Mouse (Mus musculus) cerebellum, adult (tissue): ENCODE data around the gene Slc27a4.
"Not testable (repeated sequence)": the region's sequence is repeated elsewhere in the genome, so short reads cannot be mapped to it uniquely, and the experiment has no call there.

Experiments used
- ATAC-seq: cut with Nextera tagmentation; 2 replicates; pipeline ENCODE4 v1.9.2; 2017; ENCODE audit warnings: mild to moderate bottlenecking, moderate library complexity, mixed read lengths; ENCODE audit not compliant: insufficient number of reproducible peaks, low FRiP score, low TSS enrichment

Gene Slc27a4

DNA sequence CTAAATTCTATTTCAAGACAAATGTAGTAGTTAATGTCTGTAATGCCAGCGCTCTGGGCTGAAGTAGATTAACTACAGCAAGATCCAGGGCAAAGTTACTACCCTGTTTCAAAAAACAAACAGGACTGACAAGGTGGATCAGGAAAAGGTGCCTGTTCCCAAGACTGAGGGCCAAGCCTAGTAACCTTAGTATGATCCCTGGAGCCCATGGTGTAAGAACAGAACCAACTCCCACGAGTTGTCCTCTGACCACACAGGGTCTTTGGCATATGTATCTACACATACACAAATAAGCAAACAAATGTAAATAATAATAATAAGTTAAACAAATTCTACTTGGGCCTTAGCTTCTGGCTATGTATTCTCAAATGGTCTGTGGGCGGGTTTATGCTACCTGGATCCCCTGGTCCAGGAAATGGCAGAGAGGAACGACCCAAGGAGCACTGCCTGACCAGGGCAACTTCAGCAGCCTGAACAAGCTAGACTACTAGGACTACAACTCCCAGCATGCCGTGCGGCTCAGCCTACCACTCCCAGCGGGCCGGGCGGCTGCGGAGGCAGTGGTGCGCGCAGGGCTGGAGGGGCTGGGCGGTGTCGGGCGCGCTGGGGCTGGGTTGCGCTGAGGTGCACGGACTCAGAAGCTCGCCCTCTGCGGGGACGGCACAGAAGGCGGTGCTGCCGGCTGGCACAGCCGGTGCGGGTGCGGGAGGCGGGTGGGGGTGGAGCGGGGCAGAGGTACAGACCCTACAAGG, at the start of gene Slc27a4:
TSS of gene Slc27a4 (plus strand) at position 560 of the 752 bp plus-strand sequence.
- ATAC-seq: peak; percentile 97

DNA sequence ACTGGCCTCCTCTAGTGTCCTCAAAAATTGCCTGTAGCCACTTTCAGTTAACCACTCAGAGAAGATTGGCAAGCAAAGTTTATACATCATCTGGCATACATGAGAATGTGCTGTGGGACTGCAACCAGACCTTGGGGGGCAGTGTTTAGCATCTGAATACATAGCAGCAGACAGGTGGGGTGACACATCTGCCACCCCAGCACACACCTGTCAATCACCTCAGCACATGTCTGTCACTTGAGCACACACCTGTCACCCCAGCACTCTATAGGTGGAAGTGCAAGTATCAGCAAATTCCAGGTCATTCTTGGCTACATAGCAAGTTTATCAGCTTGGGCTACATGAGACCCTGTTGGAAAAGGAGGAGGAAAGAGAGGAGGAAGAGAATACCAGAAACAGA, 46.7 kb upstream of the Slc27a4 start:
- ATAC-seq: no peak

DNA sequence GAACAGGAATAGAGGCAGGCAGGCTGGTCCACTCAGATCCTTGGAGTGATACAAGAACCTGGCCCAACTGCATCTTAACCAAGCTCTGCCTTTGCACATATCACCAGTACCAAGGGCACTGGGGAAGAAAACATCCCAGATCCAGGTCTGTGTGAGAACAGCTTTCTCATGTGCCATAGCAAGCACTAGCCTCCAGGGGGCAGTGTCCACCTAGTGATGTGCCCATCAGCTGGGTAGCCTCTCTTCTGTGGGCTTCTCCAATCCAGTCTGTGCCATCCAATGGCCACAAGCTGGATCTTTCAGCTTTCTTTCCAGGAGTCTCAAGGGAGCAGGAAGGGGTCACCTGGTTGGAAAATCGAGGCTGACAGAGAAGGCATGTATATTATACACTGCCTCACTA, 37.6 kb upstream of the Slc27a4 start:
- peak; percentile 58; the same call in 1 of the 2 replicates for ATAC-seq

DNA sequence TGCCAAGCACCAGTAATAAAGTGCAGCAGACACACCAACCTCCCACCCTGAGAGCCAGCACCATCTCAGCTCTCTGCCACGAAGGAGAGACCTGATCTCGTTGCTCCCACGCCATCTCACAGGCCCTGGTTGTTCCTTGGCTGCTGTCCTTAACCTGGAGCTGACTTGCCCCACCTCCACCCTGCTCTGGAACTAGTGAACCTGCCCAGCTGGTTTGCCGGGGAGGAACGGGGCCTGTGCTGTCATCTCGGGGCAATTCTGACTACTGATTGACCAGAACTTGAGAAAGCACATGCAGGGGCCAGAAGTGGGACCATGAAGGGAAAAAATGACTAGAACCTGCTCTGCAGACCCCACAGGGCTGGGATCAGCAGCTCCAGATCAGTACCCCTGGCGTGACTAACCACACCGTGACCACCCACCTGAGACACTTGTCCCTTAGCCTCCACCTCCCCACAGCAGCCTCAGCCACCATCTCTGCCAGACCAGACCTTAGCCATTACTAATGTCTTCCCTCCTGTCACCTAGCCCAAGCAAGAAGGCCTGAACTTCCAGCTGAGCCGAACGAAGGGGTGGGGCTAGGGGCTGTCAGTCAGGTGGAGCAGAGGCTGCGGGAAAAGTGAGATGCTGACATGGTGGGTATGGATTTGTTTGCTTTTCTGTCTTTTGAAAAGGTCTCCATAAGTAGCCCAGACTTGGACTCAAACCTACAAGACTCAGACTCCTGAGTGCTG, 34.3 kb upstream of the Slc27a4 start:
- ATAC-seq: no peak

DNA sequence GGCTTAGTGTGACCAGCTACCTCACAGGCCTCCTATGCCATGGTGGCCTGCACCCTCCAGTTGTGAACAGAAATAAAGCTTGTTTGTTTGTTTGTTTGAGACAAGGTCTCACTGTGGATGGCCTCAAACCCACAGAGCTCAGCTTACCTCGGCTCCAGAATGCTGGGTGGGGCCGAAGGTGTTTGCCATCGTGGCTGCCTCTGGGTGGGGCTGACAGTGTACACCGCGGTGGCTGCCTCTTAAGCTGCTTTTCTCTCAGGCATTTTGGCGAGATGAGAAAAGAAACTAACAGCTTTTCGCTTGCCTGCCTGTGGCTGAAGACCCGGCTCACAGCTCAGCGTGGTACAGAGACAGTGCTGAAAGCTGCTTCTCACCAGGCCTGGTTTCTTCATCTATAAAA, 33.5 kb upstream of the Slc27a4 start:
- no peak for ATAC-seq

DNA sequence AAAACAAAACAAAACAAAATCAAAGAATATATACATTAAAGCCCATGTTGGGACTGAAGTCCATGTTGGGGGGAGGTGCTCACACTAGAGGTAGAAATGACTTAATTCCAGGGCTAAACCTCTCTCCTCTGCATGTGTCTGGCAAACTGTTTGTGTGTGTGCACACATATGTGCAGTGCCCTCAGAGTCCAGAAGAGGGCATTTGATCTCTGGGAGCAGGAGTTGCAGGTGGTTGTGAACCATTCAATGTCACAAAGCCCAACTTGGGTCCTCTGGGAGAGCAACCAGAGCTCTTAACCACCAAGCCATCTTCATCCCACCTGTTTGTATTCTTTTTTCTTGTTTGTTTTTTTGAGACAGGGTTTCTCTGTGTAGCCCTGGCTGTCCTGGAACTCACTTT, 32.3 kb upstream of the Slc27a4 start:
- ATAC-seq: no peak

DNA sequence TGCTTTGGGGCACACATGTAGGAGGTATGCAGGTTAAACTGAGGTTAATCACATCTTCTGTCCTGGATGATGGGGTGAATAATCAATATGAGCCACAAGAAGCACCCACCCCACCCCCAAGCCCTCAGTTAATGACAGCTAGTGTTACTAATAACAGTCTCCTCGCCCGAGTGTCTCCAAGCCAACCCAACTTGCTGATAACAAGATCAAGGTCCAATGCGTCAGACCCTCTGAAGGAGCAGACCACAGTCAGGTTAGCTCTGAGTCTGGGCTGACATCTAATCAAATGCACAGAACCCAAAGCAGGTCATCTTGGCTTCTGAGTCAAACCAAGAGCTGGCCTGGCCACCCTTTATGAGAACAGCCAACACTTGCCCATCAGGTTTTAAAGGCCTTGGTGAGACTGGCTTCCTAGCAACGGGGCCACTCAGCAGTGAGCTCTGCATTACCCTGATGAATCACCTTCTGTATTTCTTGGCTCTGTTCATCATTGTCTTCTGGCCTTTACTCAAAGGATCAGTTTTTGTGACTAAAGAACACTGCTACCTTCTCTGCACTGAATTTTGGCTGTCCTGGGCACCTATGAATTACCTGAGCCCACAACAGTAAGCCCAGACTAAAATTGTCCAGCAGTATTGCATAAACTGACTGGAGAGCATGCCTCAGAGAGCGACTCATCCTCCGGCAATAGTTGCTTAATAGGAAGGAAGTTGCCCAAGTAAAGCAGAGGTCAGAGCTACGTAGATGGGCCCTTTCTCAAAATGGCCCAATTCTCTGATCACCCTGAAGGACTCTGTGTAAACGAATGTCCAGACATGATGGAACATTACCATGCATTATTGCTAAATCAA, 30.6 kb upstream of the Slc27a4 start:
- ATAC-seq: no peak

DNA sequence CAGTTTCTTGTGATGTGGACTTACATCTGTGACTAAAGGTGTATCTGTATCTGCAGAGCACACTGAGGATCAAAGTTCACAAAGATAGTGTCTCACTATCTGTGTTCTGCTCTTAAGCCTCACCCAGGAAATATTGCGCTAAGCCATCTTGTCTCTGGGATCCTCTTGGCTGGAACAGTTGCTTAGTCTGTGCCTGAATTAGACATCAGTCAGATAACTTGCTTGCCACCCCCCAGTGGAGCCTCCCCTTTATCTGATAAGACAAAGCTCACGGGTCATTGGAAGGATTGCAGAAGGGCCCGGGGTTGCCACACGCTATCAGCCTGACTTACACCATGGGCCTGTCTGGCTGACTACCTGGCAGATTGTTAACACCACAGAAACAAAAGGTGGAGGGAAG, 29.1 kb upstream of the Slc27a4 start:
- no peak for ATAC-seq

DNA sequence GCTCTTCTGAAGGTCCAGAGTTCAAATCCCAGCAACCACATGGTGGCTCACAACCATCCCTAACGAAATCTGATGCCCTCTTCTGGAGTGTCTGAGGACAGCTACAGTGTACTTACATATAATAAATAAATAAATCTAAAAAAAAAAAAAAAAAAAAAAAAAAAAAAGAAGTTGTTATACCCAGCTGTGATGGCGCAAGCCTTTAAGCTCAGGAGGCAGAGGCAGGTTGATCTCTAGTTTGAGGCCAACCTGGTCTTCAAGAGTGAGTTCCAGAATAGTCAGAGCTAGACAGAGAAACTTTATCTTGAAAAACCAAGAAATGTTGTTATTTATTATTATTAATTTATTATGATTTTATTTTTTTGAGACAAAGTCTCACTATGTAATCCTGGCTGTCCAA, 21.2 kb upstream of the Slc27a4 start:
- not testable (repeated sequence) for ATAC-seq

DNA sequence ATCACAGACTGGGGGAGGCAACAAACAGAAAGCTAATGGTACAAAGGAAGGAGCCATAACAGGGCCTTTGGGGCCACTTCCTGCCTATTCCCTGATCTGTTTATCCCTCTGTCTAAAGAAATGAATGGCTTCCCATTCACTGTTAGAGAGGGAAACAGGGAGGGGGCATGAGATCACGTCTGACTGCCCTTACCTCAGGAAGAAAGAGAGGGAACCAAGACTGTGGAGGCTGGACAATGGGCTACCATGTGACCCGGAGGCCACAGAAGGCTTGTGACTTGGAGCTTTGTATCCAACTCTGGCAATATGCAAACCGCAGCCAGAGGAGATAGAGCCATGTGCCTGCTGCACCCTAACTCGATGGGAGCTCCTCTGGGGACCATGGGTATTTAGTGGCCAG, 18.1 kb upstream of the Slc27a4 start:
- ATAC-seq: no peak

DNA sequence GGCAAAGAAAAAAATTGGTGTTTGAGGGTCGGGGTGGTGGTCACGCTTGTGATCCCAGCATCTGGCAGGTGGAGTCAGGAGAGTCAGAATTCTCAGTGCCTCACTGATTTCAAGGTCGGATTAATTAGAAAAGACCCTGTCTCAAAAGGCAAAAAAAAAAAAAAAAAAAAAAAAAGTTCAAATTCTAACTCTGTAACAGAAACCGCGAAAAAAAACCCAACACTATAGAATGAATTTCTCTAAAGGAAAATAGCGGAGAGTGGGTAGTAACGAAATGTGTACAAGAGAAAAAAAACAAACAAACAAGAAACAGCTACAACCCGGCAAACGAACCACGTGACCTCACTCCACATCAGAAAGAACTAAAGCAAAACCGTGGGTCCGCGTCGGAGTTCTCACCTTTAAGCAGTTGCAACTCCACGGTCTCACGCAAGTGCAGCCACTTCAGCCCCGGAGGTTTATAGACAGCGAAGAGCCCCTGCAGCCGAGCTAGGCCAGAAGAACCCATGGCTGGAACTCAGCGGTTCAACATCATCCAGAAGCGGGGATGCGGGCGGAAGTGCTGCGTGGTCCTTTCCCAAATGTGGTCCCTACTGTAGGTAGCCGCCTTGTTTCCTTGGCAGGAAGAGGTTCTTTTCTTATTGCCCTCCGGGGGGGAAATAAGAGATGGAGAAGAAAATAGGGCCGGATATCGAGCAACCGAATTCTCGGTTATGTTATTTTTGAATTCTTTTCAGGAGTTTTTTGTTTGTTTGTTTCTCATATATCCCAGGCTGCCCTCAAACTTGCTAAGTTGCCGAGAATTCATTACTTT, 15.1 kb upstream of the Slc27a4 start, which contains the start of gene Coq4:
TSS of gene Coq4 (plus strand) at position 390 of the 814 bp plus-strand sequence.
- peak; percentile 89; the same call in 1 of the 2 replicates for ATAC-seq

DNA sequence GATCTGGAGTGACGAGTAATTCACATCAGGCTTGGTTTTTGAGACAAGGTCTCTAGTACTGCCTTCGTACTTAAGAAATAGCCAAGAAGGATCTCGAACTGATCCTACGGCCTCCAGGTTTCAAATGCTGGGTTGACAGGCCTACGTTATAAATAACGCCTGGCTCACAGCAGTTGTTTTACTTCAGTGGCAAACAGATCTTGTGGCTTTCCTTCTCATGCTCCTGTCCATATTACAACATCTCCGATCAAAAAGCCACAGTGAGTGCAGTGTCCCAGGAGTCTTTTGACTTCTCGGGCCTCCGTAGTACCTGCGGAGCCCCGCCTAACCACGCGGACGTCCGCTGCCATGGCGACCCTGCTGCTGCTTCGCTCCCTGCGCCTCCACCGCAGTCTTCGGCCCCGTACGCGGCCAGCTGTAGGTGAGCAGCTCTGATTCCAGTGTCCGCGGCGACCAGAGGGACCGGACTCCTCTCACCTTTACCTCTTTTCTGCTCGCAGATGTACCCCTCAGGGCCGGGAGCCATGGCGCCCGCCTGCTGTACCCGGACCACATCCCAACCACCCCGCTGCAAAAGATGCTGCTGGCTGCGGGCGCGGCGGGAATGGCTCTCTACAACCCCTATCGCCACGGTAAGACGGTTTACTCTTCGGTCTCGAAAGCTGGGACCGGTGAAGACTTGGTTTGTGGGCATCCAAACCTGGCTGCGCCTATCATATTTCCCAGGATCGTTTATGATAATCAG, 14.3 kb upstream of the Slc27a4 start, which contains the start of gene Trub2:
TSS of gene Trub2 (minus strand) at position 566 of the 745 bp plus-strand sequence.
- peak; percentile 69; the same call in 1 of the 2 replicates for ATAC-seq

DNA sequence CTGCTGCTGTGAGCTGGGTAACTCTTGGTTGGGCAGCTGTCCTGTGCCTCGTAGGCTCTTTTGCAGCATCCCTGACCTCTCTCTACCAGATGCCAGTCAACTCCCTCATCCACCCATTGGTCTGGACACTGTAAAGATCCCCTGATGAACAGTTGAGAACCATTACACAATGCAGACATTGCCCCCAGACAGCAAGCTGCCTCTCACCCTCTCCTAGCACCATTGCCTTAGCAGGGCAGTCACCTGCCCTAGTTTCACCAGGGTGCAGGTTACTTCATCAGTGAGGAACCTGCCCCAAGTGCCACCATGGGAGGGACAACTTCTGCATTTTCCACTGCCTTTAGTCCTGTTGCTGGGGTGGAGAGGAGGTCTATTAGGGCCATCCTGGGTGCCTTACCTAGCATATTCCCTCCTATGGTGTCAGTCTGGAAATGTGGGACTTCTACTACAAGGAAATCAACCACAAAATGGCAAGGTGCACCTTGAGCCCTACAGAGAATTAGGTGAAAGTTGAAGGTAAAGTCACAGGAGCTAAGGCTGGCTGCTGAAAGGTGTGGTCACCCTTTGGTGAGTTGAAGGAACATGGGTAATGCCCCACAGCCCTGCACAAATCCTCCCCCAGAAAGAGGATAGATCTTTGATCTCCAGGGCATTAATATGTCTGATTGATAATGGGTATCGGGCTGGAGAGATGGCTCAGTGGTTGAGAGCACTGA, 9.5 kb upstream of the Slc27a4 start:
- ATAC-seq: no peak

DNA sequence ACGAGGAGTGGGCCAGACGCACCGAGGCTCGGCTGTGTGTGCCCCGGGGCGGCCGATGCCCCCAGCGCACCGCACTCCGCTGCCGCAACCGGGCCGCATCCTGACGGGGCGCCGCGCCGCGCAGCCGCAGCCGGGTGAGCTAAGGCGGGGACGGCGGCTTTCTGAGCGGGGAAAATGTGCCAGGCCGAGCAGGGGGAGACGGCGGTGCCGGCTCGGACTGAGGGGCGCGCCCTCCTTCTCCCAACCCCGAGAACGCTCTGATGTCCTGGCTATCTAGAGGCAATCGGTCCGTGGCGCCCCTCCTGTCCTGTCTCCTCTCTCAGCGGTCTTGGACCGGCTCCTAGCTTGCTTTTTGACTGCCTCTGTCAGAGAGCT, 380 bp downstream of the Slc27a4 start:
- ATAC-seq: peak; percentile 62; the same call in 1 of the 2 replicates

DNA sequence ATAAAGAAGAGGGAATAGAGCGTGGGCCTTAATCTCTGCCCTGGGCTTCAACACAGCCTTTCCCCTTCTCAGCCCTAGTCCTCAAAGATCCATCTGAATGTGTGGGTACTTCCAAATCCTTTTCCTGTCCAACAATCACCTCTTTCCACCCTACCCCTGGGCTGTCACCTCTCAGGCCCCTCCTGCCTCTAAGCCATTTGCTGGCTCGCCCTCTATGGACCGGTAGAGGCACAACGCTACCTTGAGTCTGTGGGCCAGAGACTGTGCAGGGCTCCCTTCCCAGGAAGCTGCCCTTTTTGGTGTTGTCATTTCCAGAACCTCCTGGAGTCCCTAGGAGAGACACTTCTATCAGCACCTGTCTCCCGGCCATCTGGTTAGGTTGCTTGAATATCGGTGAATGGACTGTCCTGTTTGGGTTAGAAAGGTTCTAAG, 982 bp downstream of the Slc27a4 start:
- ATAC-seq: no peak

DNA sequence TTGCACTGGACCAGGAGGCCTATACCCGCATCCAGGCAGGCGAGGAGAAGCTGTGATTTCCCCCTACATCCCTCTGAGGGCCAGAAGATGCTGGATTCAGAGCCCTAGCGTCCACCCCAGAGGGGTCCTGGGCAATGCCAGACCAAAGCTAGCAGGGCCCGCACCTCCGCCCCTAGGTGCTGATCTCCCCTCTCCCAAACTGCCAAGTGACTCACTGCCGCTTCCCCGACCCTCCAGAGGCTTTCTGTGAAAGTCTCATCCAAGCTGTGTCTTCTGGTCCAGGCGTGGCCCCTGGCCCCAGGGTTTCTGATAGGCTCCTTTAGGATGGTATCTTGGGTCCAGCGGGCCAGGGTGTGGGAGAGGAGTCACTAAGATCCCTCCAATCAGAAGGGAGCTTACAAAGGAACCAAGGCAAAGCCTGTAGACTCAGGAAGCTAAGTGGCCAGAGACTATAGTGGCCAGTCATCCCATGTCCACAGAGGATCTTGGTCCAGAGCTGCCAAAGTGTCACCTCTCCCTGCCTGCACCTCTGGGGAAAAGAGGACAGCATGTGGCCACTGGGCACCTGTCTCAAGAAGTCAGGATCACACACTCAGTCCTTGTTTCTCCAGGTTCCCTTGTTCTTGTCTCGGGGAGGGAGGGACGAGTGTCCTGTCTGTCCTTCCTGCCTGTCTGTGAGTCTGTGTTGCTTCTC, 13.4 kb downstream of the Slc27a4 start:
- ATAC-seq: no peak

DNA sequence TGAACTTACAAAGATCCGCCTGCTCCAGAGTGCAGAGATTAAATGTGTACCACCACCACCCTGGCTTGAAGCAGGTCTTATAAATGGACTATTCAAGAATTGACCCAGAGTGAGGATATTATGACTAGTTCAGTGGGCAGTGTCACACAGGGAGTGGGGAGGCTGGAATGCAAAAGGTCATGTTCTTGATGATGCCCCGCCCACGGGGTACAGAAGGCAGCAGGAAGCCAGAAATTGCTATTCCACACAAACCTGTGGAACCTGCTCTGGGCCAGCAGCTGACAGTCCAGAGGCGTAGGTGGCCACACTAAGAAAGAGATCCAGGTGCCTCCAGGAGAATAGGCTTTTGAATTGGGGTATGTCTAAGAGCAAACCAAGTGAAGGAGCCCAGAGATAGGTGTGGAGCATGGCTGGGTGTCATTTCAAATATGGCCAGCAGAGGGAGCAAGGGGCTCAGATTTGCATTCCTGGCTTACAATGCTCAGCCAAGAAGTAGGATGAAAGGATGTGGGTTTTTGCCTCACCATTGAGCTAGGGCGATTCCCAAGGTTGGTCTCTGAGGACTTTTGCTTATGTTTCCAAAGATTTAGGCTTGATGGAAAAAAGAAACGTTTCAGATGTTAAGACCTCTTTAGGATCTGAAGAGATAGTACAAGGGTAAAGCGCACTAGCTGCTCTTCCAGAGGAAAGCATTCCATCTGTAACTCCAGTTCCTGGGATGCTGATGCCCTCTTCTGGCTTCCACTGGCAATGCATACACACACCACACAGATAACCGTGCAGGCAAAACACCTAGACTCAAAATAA, 15.2 kb downstream of the Slc27a4 start:
- peak; percentile 74; the same call in 1 of the 2 replicates for ATAC-seq
